Mouse (Mus musculus) gastrocnemius, postnatal 4 days (tissue): Measurements from ENCODE around the gene Atp1a2. TPM values are rescaled to one million over a fixed set of nuclear protein-coding genes. Genes with fewer than 3 reads are reported as not detected.

ENCODE experiments used
- DNase-seq, 2 experiments: peaks; one replicate each; pipeline ENCODE4 v3.0.0; 2021 to 2022; ENCODE audit warnings: low spot score in 2 of 2, mixed read lengths in 2 of 2
- long read RNA-seq, 2 experiments: library from polyadenylated mRNA; stranded (forward); transcript quantifications; one replicate each; pipeline ENCODE4 v2.0.0; 2021
- total RNA-seq, 2 experiments: library from RNA; stranded (reverse); gene quantifications; 2 replicates each; pipeline ENCODE4 v1.2.3; 2021

Gene Atp1a2
- 100 to 1,000 TPM; 454 to 465 TPM for total RNA-seq
- long read RNA-seq, experiment 1, full-length matches to known transcripts: 217 of 329 reads
- long read RNA-seq, experiment 1, partial matches to known transcripts: 73 of 329 reads
- long read RNA-seq, experiment 1, other reads (novel, unspliced or antisense): 39 of 329 reads
- long read RNA-seq, experiment 2, full-length matches to known transcripts: 408 of 568 reads
- long read RNA-seq, experiment 2, partial matches to known transcripts: 92 of 568 reads
- long read RNA-seq, experiment 2, other reads (novel, unspliced or antisense): 68 of 568 reads

DNA sequence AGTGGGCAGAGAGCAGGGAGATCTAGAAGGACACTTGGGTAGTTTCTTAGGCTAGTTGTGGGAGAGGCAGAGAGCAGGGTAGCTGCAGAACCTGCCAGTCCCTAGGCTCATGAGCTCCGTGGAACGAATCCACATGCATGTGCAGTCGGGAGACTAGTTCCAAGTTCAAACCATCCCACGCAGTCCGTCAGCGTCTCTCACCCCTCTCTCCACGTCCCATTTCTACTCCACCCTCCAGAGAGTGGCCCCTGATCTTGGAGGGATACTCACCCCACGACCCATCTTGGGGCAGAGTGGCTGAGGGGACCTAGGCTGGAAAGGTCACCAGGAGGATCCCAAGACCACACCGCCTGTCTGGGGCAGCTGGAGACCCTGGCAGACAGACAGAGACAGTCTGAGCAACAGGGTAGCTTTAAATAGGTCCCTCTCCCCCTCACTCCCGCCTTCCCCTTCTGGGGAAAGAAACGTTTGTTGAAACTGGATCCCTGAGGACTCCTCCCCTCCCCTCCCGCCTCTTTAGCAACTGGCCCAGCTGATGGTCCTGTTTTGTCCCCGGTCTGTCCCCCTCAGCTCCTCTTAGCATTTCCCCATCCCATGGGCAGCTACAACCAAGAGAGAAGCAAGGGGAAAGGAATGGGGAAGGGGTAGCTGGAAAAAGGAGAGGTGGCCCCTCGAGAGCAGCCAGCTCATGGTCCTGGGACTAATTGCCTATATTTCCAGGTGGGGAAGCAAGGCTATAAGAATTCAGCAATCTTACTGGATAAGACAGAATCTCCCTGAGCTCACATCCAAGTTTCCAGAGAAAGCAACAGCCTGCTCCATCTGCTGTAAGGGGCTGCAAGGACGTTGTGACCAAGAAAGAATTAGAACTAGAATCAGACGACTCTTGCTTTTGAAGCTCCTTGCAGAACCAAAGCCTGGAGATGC lies at the start of gene Atp1a2:
Gene Atp1a2, minus strand, starts transcription at position 454 of the 927 bp plus-strand sequence.
- DNase-seq: peak in 1 of 2 experiments; percentile 67

GRCm38 (mm10) chr1:172347382-172347781 lies 49.5 kb upstream of the Atp1a2 start:
- DNase-seq: no peak

DNA sequence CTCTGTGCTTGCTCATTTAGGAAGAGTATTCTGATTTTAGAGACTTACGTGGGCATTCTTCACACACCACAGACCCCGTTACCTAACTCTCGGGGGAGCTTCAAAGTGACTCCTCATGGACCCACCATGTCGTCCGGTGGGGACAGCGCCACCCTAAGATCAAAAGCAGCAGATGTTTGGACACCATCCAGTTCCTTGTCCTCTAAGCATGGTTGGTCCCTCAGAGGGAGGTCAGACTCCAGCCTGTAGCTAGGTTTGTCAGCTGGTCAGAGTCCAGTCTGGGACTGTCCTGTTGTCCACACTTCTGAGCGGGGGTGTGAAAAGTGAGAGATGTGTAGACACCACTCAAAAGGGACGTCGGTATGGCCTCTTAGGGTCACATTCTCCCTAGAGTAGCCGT lies 48.8 kb upstream of the Atp1a2 start:
- DNase-seq: no peak

DNA sequence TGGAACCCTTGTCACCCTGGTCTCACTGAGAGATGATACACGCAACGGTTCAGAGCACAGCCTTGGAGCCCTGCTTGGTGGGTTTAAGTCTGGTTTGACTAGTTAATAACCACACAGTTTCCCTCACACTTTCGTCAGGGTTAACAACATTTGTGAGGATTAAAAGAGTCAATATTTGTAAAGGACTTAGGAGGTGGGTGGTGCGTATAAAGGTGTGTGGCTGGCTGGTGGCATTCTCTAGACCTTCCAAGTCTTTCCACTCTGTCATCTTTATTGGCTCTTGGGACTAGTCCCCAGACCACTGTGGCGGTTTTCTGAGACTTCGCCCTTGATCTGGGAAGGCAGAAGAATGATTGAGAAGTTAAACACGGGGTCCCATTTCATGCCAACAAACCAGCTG lies 47.0 kb upstream of the Atp1a2 start:
- no peak for DNase-seq

- DNase-seq: no peak
These were observed 46.0 kb upstream of the Atp1a2 start for GRCm38 (mm10) chr1:172343914-172344313.

GRCm38 (mm10) chr1:172342729-172343128 lies 44.9 kb upstream of the Atp1a2 start:
- DNase-seq: no peak

- DNase-seq: no peak
These were observed 43.5 kb upstream of the Atp1a2 start for GRCm38 (mm10) chr1:172341386-172341785.

GRCm38 (mm10) chr1:172340729-172341321 lies 43.0 kb upstream of the Atp1a2 start, which contains the start of gene Kcnj10:
Gene Kcnj10 (plus strand): TSS chr1:172341210.
- DNase-seq: peak in 1 of 2 experiments; percentile 65

GRCm38 (mm10) chr1:172337411-172338185 lies 39.7 kb upstream of the Atp1a2 start:
- no peak for DNase-seq

DNA sequence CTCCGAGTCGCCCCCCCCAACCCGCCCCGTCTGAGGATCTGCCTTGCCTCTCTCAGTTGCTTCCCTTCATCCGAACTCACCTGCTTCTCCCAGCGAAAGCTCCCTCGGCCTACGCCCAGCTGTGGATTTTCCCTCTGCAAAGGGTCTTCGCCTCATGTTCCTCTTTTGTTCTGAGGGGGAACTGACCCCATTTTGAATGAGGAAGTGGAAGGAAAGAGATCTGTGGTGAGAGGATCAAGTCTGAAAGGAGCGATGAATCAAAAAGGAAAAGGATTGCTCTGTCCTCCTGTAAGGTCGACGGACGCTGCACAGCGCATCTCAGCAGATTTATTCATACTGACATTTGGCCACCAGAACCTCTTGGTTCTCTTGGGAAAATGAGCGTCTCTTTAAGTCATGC lies 37.9 kb upstream of the Atp1a2 start:
- DNase-seq: no peak

- no peak for DNase-seq
These were observed 35.6 kb upstream of the Atp1a2 start for GRCm38 (mm10) chr1:172333512-172333911.

- no peak for DNase-seq
These were observed 35.1 kb upstream of the Atp1a2 start for GRCm38 (mm10) chr1:172332925-172333324.

DNA sequence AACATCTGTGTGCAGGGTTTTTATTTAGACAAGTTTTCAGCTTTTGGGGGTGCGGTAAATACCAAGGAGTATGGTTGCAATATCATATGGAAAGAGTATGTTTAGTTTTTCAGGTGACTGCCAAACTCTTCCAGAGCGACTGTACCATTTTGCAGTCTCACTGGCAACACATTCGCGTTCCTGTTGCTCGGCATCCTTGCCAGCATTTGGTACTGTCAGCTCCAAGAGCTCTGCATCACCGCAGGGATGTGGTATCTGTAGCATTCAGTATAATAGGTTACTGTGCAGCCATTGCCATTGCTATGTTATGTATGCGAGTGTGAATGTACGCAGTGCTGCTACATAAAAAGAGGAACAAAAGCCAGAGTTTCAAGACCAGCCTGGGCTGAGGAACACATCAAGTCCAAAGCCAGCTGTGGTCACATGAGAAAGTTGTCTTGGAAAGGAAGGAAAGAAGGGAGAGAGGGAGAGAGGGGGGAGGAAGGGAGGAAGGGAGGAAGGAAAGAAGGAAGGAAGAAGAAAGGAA lies 33.6 kb upstream of the Atp1a2 start:
- no peak for DNase-seq

DNA sequence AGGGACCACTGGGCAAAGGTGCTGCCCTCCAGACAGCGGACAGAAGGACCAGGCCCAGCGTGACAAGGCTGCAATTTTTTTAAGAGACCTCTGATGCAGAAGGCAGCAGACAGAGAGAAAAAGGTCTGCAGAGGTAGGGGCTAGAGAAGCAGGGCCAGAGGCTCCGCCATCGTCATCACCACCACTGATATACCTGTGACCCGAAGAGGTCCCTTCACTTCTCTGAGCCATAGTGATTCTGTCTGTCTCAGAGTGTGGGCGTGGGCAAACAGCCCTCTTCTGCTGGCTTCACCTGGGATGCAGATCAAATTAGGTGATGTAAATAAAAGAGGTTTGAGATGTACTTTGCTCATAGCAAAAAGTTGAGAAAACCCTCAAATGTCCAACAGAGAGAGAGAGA lies 31.8 kb upstream of the Atp1a2 start:
- no peak for DNase-seq

- no peak for DNase-seq
These were observed 31.3 kb upstream of the Atp1a2 start, which contains the start of gene Kcnj9 for GRCm38 (mm10) chr1:172329131-172329530. Gene Kcnj9 (minus strand): TSS chr1:172329318.

- DNase-seq: no peak
These were observed 30.6 kb upstream of the Atp1a2 start for GRCm38 (mm10) chr1:172328461-172328860.

GRCm38 (mm10) chr1:172328041-172328440 lies 30.2 kb upstream of the Atp1a2 start:
- DNase-seq: no peak

GRCm38 (mm10) chr1:172327206-172328001 lies 29.5 kb upstream of the Atp1a2 start:
- DNase-seq: no peak

GRCm38 (mm10) chr1:172326684-172327083 lies 28.8 kb upstream of the Atp1a2 start:
- DNase-seq: no peak
